Mouse (Mus musculus) thymus, adult 2 months (tissue): Measurements from ENCODE around the gene Gata5.

ENCODE experiments used
- CTCF ChIP-seq: fragments of 200-500 bp; IDR thresholded peaks from 2 replicates; pipeline ENCODE4 v1.5.1; 2012; ENCODE audit warnings: mild to moderate bottlenecking, control low read depth, low read length, moderate library complexity, borderline replicate concordance; ENCODE audit not compliant: control insufficient read depth, poor library complexity, insufficient read depth; ENCODE audit errors: extremely low read depth
- POLR2A ChIP-seq: fragments of 200-500 bp; IDR thresholded peaks from 2 replicates; pipeline ENCODE4 v1.6.1; 2012; ENCODE audit warnings: mild to moderate bottlenecking, low read length, control low read depth, moderate library complexity; ENCODE audit not compliant: control insufficient read depth, poor library complexity, insufficient read depth; ENCODE audit errors: extremely low read depth

DNA sequence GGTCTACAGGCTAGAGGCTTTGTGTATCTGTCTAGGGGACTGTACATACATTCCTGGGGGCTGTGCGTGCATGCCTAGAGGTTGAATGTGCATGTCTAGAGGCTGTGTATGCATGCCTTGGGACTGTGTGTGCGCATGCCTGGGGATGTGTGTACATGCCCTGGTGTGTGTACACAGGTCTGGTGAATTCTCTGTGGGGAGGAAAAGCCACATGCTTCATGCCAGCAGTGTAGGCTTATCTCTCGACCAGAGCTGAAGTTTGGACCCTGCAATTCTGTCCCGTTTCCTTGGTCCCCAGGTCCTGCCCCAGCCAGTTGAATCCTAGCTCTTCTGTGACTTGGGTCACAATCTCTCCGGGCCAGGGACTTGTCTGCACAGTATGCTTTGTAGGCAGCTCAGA is 42.9 kb downstream of the Gata5 start:
- TF ChIP-seq POLR2A = no peak
- TF ChIP-seq CTCF = no peak
